ENCODE assay signal across 9 mouse cellular contexts in genomic region chr12:12509164-12509937, GRCm38 (mm10).
DNase-seq lines count a peak whose midpoint lies in the region; ATAC-seq and TF ChIP-seq lines count a peak whose summit lies in the region.
"Had no signal": no experiment of that assay in that cellular context is flagged by ENCODE, and none has a peak within 500 bp of the region (broad histone marks: within the 10 kb centered on the region; RNA-seq: fewer than 3 reads in every experiment).

No protein-coding gene starts in this region.

- H3K27ac ChIP-seq in forebrain, embryonic 16.5 days (ENCODE audit: low read length), result 0 out of 2 replicates have a peak overlapping the region, but pooled peaks have one; percentile 3
- H3K27ac ChIP-seq in kidney, embryonic 14.5 days (ENCODE audit: low read depth, low read length), result peak overlapping the region; percentile 2; the same call in 1 of the 2 replicates
- H3K27ac ChIP-seq in lung, embryonic 14.5 days (ENCODE audit: low read depth), result peak overlapping the region; percentile 82
- H3K27ac ChIP-seq: hindbrain, embryonic 15.5 days had no signal

- 24% methylated on average over 9 of the region's 9 CpGs for WGBS in forebrain, embryonic 16.5 days
- 23% methylated on average over 9 of the region's 9 CpGs for WGBS in kidney, embryonic 14.5 days
- WGBS in lung, embryonic 14.5 days, result 26% methylated on average over 9 of the region's 9 CpGs

- no peak for TF ChIP-seq CTCF in lung, embryonic 14.5 days (IDR thresholded peaks at IDR 0.05; ENCODE audit: low read depth)

- no peak overlapping the region for H3K4me2 ChIP-seq in forebrain, embryonic 16.5 days (ENCODE audit: low read length)
- no peak overlapping the region for H3K4me2 ChIP-seq in kidney, embryonic 14.5 days (replicated peaks; ENCODE audit: low read depth, low read length)
- no peak overlapping the region for H3K4me2 ChIP-seq in lung, embryonic 14.5 days
- H3K4me2 ChIP-seq: hindbrain, embryonic 15.5 days had no signal

- H3K36me3 ChIP-seq in forebrain, embryonic 16.5 days (ENCODE audit: control insufficient read depth, insufficient read depth), result no peaks in the 10 kb centered on the region
- no peaks in the 10 kb centered on the region for H3K36me3 ChIP-seq in kidney, embryonic 14.5 days (ENCODE audit: control insufficient read depth, insufficient read depth, low read length)
- no peaks in the 10 kb centered on the region for H3K36me3 ChIP-seq in lung, embryonic 14.5 days (ENCODE audit: insufficient read depth)
- H3K36me3 ChIP-seq: hindbrain, embryonic 15.5 days had no signal

- peak; percentile 31 for DNase-seq in adrenal gland, postnatal 10 days
- no peak for DNase-seq in adrenal gland, postnatal 4 days (ENCODE audit: low spot score in 2 of 2)
- DNase-seq in lung, embryonic 14.5 days, result peak; percentile 85
- DNase-seq in c-Kit-positive CD71-positive TER-119-positive erythroid progenitor cells, embryonic 14.5 days (ENCODE audit: low spot score), result no peak
- no peak for DNase-seq in layer of hippocampus, postnatal 25 days (ENCODE audit: extremely low spot score in 1 of 2, low spot score in 1 of 2)
- DNase-seq in cerebellum, adult 9-11 months, result no peak

- H3K9me3 ChIP-seq in forebrain, embryonic 16.5 days (ENCODE audit: control insufficient read depth, low read length), result no peaks in the 10 kb centered on the region
- H3K9me3 ChIP-seq in kidney, embryonic 14.5 days (ENCODE audit: control insufficient read depth, low read length), result no peaks in the 10 kb centered on the region
- H3K9me3 ChIP-seq in lung, embryonic 14.5 days (ENCODE audit: low read depth, low read length), result no peaks in the 10 kb centered on the region
- H3K9me3 ChIP-seq: hindbrain, embryonic 15.5 days had no signal

- ATAC-seq in forebrain, embryonic 16.5 days, result peak; percentile 67
- ATAC-seq in kidney, embryonic 14.5 days (ENCODE audit: low FRiP score, low TSS enrichment), result peak; percentile 57; the same call in 1 of the 2 replicates
- ATAC-seq in lung, embryonic 14.5 days (ENCODE audit: insufficient read depth), result peak; percentile 94

- peaks cover 11% of the 10 kb centered on the region; the same call in 1 of the 2 replicates for H3K4me1 ChIP-seq in forebrain, embryonic 16.5 days (replicated peaks; ENCODE audit: control insufficient read depth, insufficient read depth, low read length)
- H3K4me1 ChIP-seq in kidney, embryonic 14.5 days (ENCODE audit: control insufficient read depth, insufficient read depth, low read length), result no peaks in the 10 kb centered on the region
- H3K4me1 ChIP-seq in lung, embryonic 14.5 days (ENCODE audit: insufficient read depth), result peaks cover 7% of the 10 kb centered on the region
- H3K4me1 ChIP-seq: hindbrain, embryonic 15.5 days had no signal

- no peak overlapping the region for H3K4me3 ChIP-seq in forebrain, embryonic 16.5 days (replicated peaks; ENCODE audit: low read length)
- no peak overlapping the region for H3K4me3 ChIP-seq in kidney, embryonic 14.5 days (ENCODE audit: low read length)
- no peak overlapping the region for H3K4me3 ChIP-seq in lung, embryonic 14.5 days (ENCODE audit: low read depth, low read length)
- H3K4me3 ChIP-seq: hindbrain, embryonic 15.5 days had no signal

- no peak overlapping the region for H3K9ac ChIP-seq in forebrain, embryonic 16.5 days (replicated peaks; ENCODE audit: low read depth, low read length)
- H3K9ac ChIP-seq in kidney, embryonic 14.5 days (ENCODE audit: low read depth, low read length), result no peak overlapping the region
- no peak overlapping the region for H3K9ac ChIP-seq in lung, embryonic 14.5 days
- H3K9ac ChIP-seq: hindbrain, embryonic 15.5 days had no signal

- no peaks in the 10 kb centered on the region for H3K27me3 ChIP-seq in forebrain, embryonic 16.5 days (replicated peaks; ENCODE audit: control insufficient read depth, insufficient read depth, low read length)
- no peaks in the 10 kb centered on the region for H3K27me3 ChIP-seq in kidney, embryonic 14.5 days (ENCODE audit: control insufficient read depth, insufficient read depth, low read length)
- no peaks in the 10 kb centered on the region for H3K27me3 ChIP-seq in lung, embryonic 14.5 days (ENCODE audit: insufficient read depth, low read length)
- H3K27me3 ChIP-seq: hindbrain, embryonic 15.5 days had no signal

Comparison
In these comparisons a context has a peak if more than half of its experiments do, and no peak if none do; other contexts are left out.
1. DNase-seq: peak in adrenal gland, postnatal 10 days (single experiment) and lung, embryonic 14.5 days (single experiment); none in adrenal gland, postnatal 4 days (0 of 2), c-Kit-positive CD71-positive TER-119-positive erythroid progenitor cells, embryonic 14.5 days (single experiment), layer of hippocampus, postnatal 25 days (0 of 2) and cerebellum, adult 9-11 months (single experiment).
2. H3K27ac ChIP-seq: peak in every context shown above with its lines; median percentile 82 in lung, embryonic 14.5 days; 3 in forebrain, embryonic 16.5 days; 2 in kidney, embryonic 14.5 days.
3. Peak in every context shown above with its lines, with median percentiles within 50 percentile points of each other: ATAC-seq.